Mouse (Mus musculus) embryonic facial prominence, embryonic 10.5 days (tissue): Measurements from ENCODE around the gene Rgs18. TPM values are rescaled to one million over a fixed set of nuclear protein-coding genes. Genes with fewer than 3 reads are reported as not detected.

Experiments
- DNase-seq: peaks from one replicate; pipeline ENCODE4 v3.0.0-alpha.2; 2017; ENCODE audit warnings: low spot score
- H3K27ac ChIP-seq: fragments of 300-500 bp; sonication (generic); replicated peaks from 2 replicates; pipeline ENCODE4 v1.5.1; 2016; ENCODE audit warnings: mild to moderate bottlenecking
- H3K27me3 ChIP-seq: fragments of 300-500 bp; sonication (generic); replicated peaks from 2 replicates; pipeline ENCODE4 v1.6.1; 2016; ENCODE audit warnings: low read depth, mild to moderate bottlenecking; ENCODE audit not compliant: poor library complexity, severe bottlenecking
- H3K36me3 ChIP-seq: fragments of 300-500 bp; sonication (generic); replicated peaks from 2 replicates; pipeline ENCODE4 v1.6.1; 2016; ENCODE audit warnings: mild to moderate bottlenecking, moderate library complexity
- H3K4me1 ChIP-seq: fragments of 300-500 bp; sonication (generic); 2 replicates; pipeline ENCODE4 v1.6.1; 2016
- H3K4me3 ChIP-seq: fragments of 300-500 bp; sonication (generic); 2 replicates; pipeline ENCODE4 v1.5.1; 2016; ENCODE audit warnings: mild to moderate bottlenecking, moderate library complexity
- H3K9me3 ChIP-seq: fragments of 300-500 bp; sonication (generic); 2 replicates; pipeline ENCODE4 v1.6.1; 2016; ENCODE audit warnings: mild to moderate bottlenecking
- WGBS: fragments of 180-500 bp; shearing (Covaris S2); methylation state at CpG from one replicate; pipeline ENCODE4 v1.1.7; 2016; 5-methylcytosine and 5-hydroxymethylcytosine counted together
- polyA plus RNA-seq: library from polyadenylated mRNA; unstranded; fragments of >200 nt; fragmentation: Nextera tagmentation; extraction: Ambion mirVana; gene quantifications from 2 replicates; pipeline ENCODE4 v1.2.1, GENCODE M21; 2016

Gene Rgs18
- polyA plus RNA-seq: 0.80 and 1.5 TPM in 2 replicates

DNA sequence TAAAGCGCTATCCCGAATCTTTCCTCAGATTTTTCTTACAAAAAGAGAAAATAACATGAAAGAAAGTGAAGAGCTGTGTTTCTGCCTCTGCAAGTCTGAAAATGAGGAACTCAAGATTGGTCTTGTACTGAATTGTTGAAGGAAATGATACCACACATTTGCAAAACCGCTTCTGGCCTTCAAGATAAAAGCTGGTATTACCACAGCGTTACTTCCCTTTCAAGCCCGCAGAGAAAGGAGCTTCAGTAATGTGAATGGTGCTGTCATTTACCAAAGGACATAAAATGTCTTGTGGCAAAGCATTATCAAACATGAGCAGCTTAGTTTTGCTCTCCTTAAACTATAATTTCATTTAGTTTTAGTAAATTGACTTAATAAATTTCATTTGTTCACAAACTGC lies at the start of gene Rgs18:
Gene Rgs18, minus strand, starts transcription at position 105 of the 400 bp plus-strand sequence.
- H3K4me1 ChIP-seq: no peaks in the 10 kb centered on the region
- no peak for DNase-seq
- no peak within 1 kb of the TSS for H3K4me3 ChIP-seq
- 84% methylated on average over 5 of the region's 5 CpGs for WGBS
- no peak within 1 kb of the TSS for H3K27ac ChIP-seq
- no peaks in the 10 kb centered on the region for H3K36me3 ChIP-seq
- no peaks in the 10 kb centered on the region for H3K27me3 ChIP-seq
- H3K9me3 ChIP-seq: no peaks in the 10 kb centered on the region

GRCm38 (mm10) chr1:144774394-144774793 lies 841 bp downstream of the Rgs18 start:
- Histone ChIP-seq H3K27ac (no peak overlapping the region), H3K4me1 (no peaks in the 10 kb centered on the region), H3K27me3 (no peaks in the 10 kb centered on the region), H3K4me3 (no peak overlapping the region), H3K36me3 (no peaks in the 10 kb centered on the region), H3K9me3 (no peaks in the 10 kb centered on the region)
- WGBS: 87% methylated on average over 1 of the region's 1 CpGs
- DNase-seq: no peak

DNA sequence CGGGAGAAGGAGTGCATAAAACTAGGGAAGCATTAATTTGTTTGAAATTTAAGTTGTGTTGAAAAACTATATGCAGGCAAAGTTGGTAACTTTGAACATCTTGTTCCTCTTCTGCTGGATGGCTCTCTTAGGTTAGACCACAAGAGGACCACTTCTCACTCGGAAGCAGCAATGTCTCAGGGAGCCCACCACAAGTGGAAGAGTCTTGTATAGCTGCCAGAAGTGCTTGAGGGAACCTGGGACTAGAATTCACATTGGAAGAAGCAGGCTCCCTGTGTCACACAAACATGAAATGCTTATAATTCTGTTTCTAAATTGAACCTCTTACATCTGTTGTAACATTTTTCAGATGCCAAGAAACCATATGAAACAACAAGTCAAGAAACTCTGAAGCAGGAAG lies 9.0 kb downstream of the Rgs18 start:
- Histone ChIP-seq H3K36me3 (no peaks in the 10 kb centered on the region), H3K27ac (no peak overlapping the region), H3K27me3 (no peaks in the 10 kb centered on the region), H3K4me3 (no peak overlapping the region), H3K9me3 (no peaks in the 10 kb centered on the region), H3K4me1 (no peaks in the 10 kb centered on the region)
- DNase-seq: no peak
- 65% methylated on average over 2 of the region's 2 CpGs for WGBS

- no peak overlapping the region for H3K27ac ChIP-seq
- H3K36me3 ChIP-seq: no peaks in the 10 kb centered on the region
- no peaks in the 10 kb centered on the region for H3K9me3 ChIP-seq
- DNase-seq: no peak
- H3K4me3 ChIP-seq: no peak overlapping the region
- no peaks in the 10 kb centered on the region for H3K27me3 ChIP-seq
- WGBS: 90% methylated on average over 3 of the region's 3 CpGs
- H3K4me1 ChIP-seq: no peaks in the 10 kb centered on the region
Observed at GRCm38 (mm10) chr1:144760792-144761191, 14.4 kb downstream of the Rgs18 start.

DNA sequence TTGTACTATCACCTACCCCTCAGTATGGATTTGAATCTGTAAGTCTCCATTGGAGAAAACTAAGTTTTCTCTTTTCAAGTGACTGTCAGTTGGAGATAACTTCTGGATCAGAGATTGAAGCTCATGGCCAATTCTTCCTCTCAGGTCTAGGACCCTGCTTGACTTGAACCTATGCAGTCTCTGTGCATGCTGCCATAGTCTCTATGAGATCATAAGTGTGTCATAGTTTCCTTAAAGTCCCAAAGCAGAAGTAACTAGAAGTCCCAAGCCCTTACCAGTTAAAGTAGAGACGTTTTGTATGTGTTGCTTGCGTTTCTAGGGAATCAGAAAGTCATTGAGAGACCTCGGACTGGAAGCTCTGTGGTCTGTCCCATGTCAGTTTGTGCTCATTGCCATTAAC lies 24.5 kb downstream of the Rgs18 start:
- 82% methylated on average over 3 of the region's 3 CpGs for WGBS
- Histone ChIP-seq H3K27me3 (no peaks in the 10 kb centered on the region), H3K36me3 (no peaks in the 10 kb centered on the region), H3K4me3 (no peak overlapping the region), H3K4me1 (no peaks in the 10 kb centered on the region), H3K9me3 (no peaks in the 10 kb centered on the region), H3K27ac (no peak overlapping the region)
- no peak for DNase-seq

- no peak for DNase-seq
- H3K36me3 ChIP-seq: no peaks in the 10 kb centered on the region
- WGBS: 91% methylated on average over 1 of the region's 1 CpGs
- H3K4me1 ChIP-seq: no peaks in the 10 kb centered on the region
- H3K9me3 ChIP-seq: no peaks in the 10 kb centered on the region
- no peaks in the 10 kb centered on the region for H3K27me3 ChIP-seq
- no peak overlapping the region for H3K4me3 ChIP-seq
- H3K27ac ChIP-seq: no peak overlapping the region
Observed at GRCm38 (mm10) chr1:144746182-144746581, 29.1 kb downstream of the Rgs18 start.

DNA sequence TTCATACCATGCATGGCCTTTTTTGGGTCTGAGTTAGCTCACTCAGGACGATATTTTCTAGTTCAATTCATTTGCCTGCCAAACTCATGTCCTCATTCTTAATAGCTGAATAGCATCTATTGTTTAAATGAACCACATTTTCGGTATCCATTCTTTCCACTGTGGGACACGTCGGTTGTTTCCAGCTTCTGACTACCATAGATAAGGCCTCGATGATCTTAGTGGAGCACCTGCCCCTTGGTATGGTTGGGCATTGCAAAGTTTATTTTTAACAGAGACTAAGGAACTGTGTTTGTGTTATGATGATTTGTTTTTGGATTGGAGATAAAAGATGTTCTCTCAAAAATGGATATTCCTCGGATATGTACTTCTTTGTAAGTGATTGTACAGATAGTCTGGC lies 37.5 kb downstream of the Rgs18 start:
- Histone ChIP-seq H3K9me3 (no peaks in the 10 kb centered on the region), H3K36me3 (no peaks in the 10 kb centered on the region), H3K27ac (no peak overlapping the region), H3K27me3 (no peaks in the 10 kb centered on the region), H3K4me1 (no peaks in the 10 kb centered on the region), H3K4me3 (no peak overlapping the region)
- 91% methylated on average over 6 of the region's 6 CpGs for WGBS
- DNase-seq: no peak

DNA sequence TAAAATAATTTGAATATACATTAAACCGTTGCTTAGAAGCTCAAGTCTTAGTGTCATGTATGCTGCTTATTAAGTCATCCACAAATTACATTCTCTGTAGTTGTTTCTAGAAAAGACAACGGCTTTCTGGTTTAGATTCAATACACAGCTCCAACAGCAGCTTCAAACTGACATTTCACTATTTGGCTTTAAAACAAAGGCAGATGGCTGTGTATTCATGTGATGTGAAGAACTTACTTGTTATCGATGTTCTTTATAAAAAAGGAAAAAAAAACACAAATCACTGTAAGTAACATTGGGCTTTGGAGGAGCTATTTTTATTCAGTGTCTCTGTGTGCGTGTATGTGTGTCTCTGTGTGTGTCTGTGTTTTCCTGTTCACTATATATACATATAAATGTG lies 54.5 kb downstream of the Rgs18 start:
- Histone ChIP-seq H3K27me3 (no peaks in the 10 kb centered on the region), H3K9me3 (no peaks in the 10 kb centered on the region), H3K36me3 (no peaks in the 10 kb centered on the region), H3K4me1 (no peaks in the 10 kb centered on the region), H3K4me3 (no peak overlapping the region), H3K27ac (no peak overlapping the region)
- WGBS: 87% methylated on average over 4 of the region's 4 CpGs
- no peak for DNase-seq

- Histone ChIP-seq H3K27ac (no peak overlapping the region), H3K4me3 (no peak overlapping the region), H3K9me3 (no peaks in the 10 kb centered on the region), H3K36me3 (no peaks in the 10 kb centered on the region), H3K27me3 (no peaks in the 10 kb centered on the region), H3K4me1 (no peaks in the 10 kb centered on the region)
- 60% methylated on average over 2 of the region's 2 CpGs for WGBS
- DNase-seq: no peak
Observed at GRCm38 (mm10) chr1:144704373-144704772, 70.9 kb downstream of the Rgs18 start.

Other genes starting within 250 kb of the Rgs18 start
- gene Rgs21, start 207.8 kb downstream of the Rgs18 start, polyA plus RNA-seq: not detected in 2 replicates